Mouse (Mus musculus) neural tube, embryonic 12.5 days (tissue): Measurements from ENCODE around the gene Klb. TPM values are rescaled to one million over a fixed set of nuclear protein-coding genes. Genes with fewer than 3 reads are reported as not detected.
"Not testable (repeated sequence)": the region's sequence is repeated elsewhere in the genome, so short reads cannot be mapped to it uniquely, and the experiment has no call there.

Experiments used
- ATAC-seq: fragments of 200-750 bp; cut with Nextera tagmentation; 2 replicates; pipeline ENCODE4 v1.8.0; 2017; ENCODE audit warnings: low read depth, mild to moderate bottlenecking, moderate TSS enrichment, moderate library complexity; ENCODE audit not compliant: low FRiP score
- H3K27ac ChIP-seq: fragments of 300-500 bp; sonication (generic); 2 replicates; pipeline ENCODE4 v1.5.1; 2016
- H3K27me3 ChIP-seq: fragments of 300-500 bp; sonication (generic); replicated peaks from 2 replicates; pipeline ENCODE4 v1.6.1; 2016; ENCODE audit warnings: mild to moderate bottlenecking
- H3K36me3 ChIP-seq: fragments of 300-500 bp; sonication (generic); 2 replicates; pipeline ENCODE4 v1.6.1; 2016; ENCODE audit warnings: mild to moderate bottlenecking
- H3K4me1 ChIP-seq: fragments of 300-500 bp; sonication (generic); 2 replicates; pipeline ENCODE4 v1.6.1; 2016
- H3K4me2 ChIP-seq: fragments of 300-500 bp; sonication (generic); replicated peaks from 2 replicates; pipeline ENCODE4 v1.6.1; 2016; ENCODE audit warnings: mild to moderate bottlenecking
- H3K4me3 ChIP-seq: fragments of 300-500 bp; sonication (generic); 2 replicates; pipeline ENCODE4 v1.5.1; 2016
- H3K9ac ChIP-seq: fragments of 300-500 bp; sonication (generic); 2 replicates; pipeline ENCODE4 v1.6.1; 2016; ENCODE audit warnings: mild to moderate bottlenecking
- H3K9me3 ChIP-seq: fragments of 300-500 bp; sonication (generic); 2 replicates; pipeline ENCODE4 v1.6.1; 2016; ENCODE audit warnings: mild to moderate bottlenecking
- WGBS: fragments of 180-500 bp; shearing (Covaris S2); methylation state at CpG from one replicate; pipeline ENCODE4 v1.1.7; 2016; 5-methylcytosine and 5-hydroxymethylcytosine counted together
- polyA plus RNA-seq: library from polyadenylated mRNA; unstranded; fragments of >200 nt; fragmentation: Nextera tagmentation; extraction: Ambion mirVana; gene quantifications from 2 replicates; pipeline ENCODE4 v1.2.1, GENCODE M21; 2016

Klb gene
- polyA plus RNA-seq = 0.09 TPM in 1 of 2 replicates, not detected in the other

DNA sequence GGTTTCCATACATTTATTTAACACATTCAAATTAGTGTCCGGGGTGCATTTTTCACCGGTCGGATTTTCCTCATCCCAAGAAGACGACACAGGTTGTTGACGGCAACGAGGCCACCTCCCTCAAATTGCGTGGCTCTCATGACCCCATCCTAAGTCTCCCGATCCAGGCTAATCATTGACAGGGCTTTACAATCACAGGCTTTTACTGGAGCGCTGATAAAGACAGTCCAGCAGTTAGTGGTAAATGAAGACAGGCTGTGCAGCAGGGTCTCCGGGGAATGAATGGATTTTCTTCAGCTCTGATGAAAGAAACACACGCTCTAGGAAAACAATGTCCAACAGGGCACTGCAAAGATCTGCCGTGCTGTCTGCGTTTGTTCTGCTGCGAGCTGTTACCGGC is at the start of gene Klb:
Gene Klb (plus strand): TSS at position 147 of the 400 bp plus-strand sequence.
- Histone ChIP-seq H3K4me3 (no peak within 1 kb of the TSS), H3K9me3 (no peaks in the 10 kb centered on the region), H3K4me1 (0 out of 2 replicates have a peak, but pooled peaks cover 8% of the 10 kb centered on the region), H3K4me2 (peak within 1 kb of the TSS; percentile 50), H3K27ac (no peak within 1 kb of the TSS), H3K9ac (no peak within 1 kb of the TSS), H3K36me3 (no peaks in the 10 kb centered on the region), H3K27me3 (no peaks in the 10 kb centered on the region)
- WGBS = 14% methylated on average over 15 of the region's 15 CpGs
- ATAC-seq = no peak

- ATAC-seq, H3K4me3 ChIP-seq, H3K27me3 ChIP-seq, H3K4me1 ChIP-seq, H3K27ac ChIP-seq, H3K9me3 ChIP-seq, H3K9ac ChIP-seq, H3K4me2 ChIP-seq: not testable (repeated sequence)
- H3K36me3 ChIP-seq = peaks cover 12% of the 10 kb centered on the region; the same call in 1 of the 2 replicates
- WGBS = 89% methylated on average over 1 of the region's 1 CpGs
Observed at GRCm38 (mm10) chr5:65299623-65300022, 48.5 kb upstream of the Klb start.

GRCm38 (mm10) chr5:65300121-65300520 is 48.0 kb upstream of the Klb start:
- H3K27ac ChIP-seq = no peak overlapping the region
- H3K27me3 ChIP-seq = no peaks in the 10 kb centered on the region
- H3K9ac ChIP-seq = no peak overlapping the region
- WGBS = 96% methylated on average over 9 of the region's 9 CpGs
- ATAC-seq = no peak
- H3K9me3 ChIP-seq = no peaks in the 10 kb centered on the region
- no peaks in the 10 kb centered on the region for H3K4me1 ChIP-seq
- peaks cover 12% of the 10 kb centered on the region; the same call in 1 of the 2 replicates for H3K36me3 ChIP-seq
- H3K4me3 ChIP-seq = no peak overlapping the region
- H3K4me2 ChIP-seq = no peak overlapping the region

DNA sequence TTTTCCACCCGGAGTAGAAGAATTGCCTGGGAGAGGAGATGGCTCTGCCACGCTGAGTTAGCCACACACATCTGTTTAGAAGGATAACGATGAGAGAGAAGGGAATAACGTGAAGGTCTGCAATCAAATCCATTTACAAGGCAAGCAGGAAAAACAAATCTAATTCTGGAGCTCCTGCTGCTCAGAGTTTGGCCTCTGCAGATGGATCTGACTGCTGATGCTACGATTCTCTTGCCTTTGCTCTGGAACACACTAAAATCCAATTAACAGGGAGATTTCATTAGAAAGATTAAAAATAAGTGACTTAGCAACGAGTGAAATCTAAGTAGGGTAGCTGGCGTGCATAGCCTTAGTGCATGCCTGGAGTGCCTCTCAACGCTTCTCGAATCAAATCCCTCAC is 42.6 kb upstream of the Klb start:
- ATAC-seq = no peak
- Histone ChIP-seq H3K4me2 (no peak overlapping the region), H3K36me3 (peaks cover 21% of the 10 kb centered on the region), H3K27ac (no peak overlapping the region), H3K9ac (no peak overlapping the region), H3K27me3 (no peaks in the 10 kb centered on the region), H3K4me1 (no peaks in the 10 kb centered on the region), H3K4me3 (no peak overlapping the region), H3K9me3 (no peaks in the 10 kb centered on the region)
- WGBS = 88% methylated on average over 9 of the region's 9 CpGs

GRCm38 (mm10) chr5:65308208-65308607 is 39.9 kb upstream of the Klb start:
- WGBS = 96% methylated on average over 7 of the region's 7 CpGs
- Histone ChIP-seq H3K4me2 (no peak overlapping the region), H3K9me3 (no peaks in the 10 kb centered on the region), H3K36me3 (peaks cover 37% of the 10 kb centered on the region), H3K9ac (no peak overlapping the region), H3K27ac (no peak overlapping the region), H3K4me1 (no peaks in the 10 kb centered on the region), H3K4me3 (no peak overlapping the region), H3K27me3 (no peaks in the 10 kb centered on the region)
- no peak for ATAC-seq

- 98% methylated on average over 3 of the region's 3 CpGs for WGBS
- Histone ChIP-seq H3K9ac (no peak overlapping the region), H3K27ac (no peak overlapping the region), H3K4me3 (no peak overlapping the region), H3K36me3 (peaks cover 37% of the 10 kb centered on the region), H3K4me1 (no peaks in the 10 kb centered on the region), H3K4me2 (no peak overlapping the region), H3K9me3 (no peaks in the 10 kb centered on the region), H3K27me3 (no peaks in the 10 kb centered on the region)
- no peak for ATAC-seq
Observed at GRCm38 (mm10) chr5:65308866-65309265, 39.2 kb upstream of the Klb start.

DNA sequence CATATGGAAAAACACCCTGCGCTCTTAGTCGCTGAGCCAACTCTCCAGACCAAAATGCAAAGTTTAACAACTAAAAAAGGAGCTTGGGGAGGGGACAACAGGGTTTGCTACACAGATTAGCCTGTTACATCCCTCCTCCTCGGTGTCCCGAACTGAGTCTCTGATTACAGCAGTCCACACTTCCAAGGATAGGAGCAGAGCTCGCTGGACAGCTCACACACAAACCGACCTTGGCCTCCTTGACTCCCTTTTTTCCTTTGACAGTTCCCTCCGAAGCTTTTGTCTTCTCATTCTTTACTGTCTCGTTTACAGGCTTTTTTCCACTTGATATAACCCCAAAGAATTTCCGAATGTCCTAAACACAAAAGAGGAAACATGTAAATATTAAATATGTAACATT is 28.9 kb upstream of the Klb start:
- Histone ChIP-seq H3K27ac (no peak overlapping the region), H3K36me3 (peaks cover 33% of the 10 kb centered on the region), H3K4me3 (no peak overlapping the region), H3K4me2 (no peak overlapping the region), H3K9me3 (no peaks in the 10 kb centered on the region), H3K4me1 (no peaks in the 10 kb centered on the region), H3K27me3 (no peaks in the 10 kb centered on the region), H3K9ac (no peak overlapping the region)
- no peak for ATAC-seq
- WGBS = 91% methylated on average over 9 of the region's 9 CpGs

DNA sequence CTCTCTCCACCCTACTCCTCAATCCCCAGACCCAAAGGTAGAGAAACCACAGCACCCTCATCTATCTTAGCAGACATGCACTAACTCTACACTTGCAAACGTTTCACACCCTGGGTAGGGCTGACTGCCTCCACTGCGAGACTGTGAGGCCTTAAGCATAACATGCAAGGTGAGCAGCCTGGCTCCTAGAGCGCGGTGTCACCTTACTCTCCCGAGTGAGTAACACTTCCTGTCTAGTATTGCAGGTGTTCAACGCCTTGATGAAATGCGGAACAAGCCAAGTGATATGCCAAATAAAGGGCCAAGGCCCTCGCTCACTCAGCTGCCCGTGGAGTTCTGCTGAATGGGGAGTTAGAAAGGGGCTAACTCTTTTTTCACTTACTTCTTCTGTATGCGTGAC is 25.9 kb upstream of the Klb start:
- H3K9ac ChIP-seq = no peak overlapping the region
- H3K36me3 ChIP-seq = peaks cover 16% of the 10 kb centered on the region
- H3K4me2 ChIP-seq = no peak overlapping the region
- H3K9me3 ChIP-seq = no peaks in the 10 kb centered on the region
- no peak overlapping the region for H3K4me3 ChIP-seq
- H3K27ac ChIP-seq = no peak overlapping the region
- no peak for ATAC-seq
- 87% methylated on average over 10 of the region's 10 CpGs for WGBS
- H3K4me1 ChIP-seq = peaks cover 3% of the 10 kb centered on the region; the same call in 1 of the 2 replicates
- H3K27me3 ChIP-seq = no peaks in the 10 kb centered on the region

DNA sequence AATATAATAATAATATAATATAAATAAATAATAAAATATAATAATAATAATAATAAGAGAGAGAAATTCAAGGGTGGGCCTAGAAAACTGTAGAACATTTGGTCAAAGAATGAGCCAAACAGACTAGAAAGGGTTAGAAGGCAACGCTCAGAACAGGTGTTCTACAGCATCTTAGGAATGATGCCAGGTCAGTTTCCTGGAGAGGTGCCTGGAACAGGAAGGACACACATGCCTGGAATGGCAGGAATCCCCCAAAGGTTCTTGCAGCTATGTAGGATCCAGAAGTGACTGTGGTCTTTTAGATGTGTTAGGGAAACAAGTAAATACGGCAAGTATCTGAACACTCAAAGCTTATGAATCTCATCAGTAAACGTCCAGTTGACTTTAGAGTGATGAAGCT is 23.8 kb upstream of the Klb start:
- no peak for ATAC-seq
- Histone ChIP-seq H3K27me3 (no peaks in the 10 kb centered on the region), H3K4me2 (no peak overlapping the region), H3K9me3 (no peaks in the 10 kb centered on the region), H3K9ac (no peak overlapping the region), H3K4me1 (peaks cover 3% of the 10 kb centered on the region; the same call in 1 of the 2 replicates), H3K4me3 (no peak overlapping the region), H3K27ac (no peak overlapping the region), H3K36me3 (0 out of 2 replicates have a peak, but pooled peaks cover 3% of the 10 kb centered on the region)
- 98% methylated on average over 3 of the region's 3 CpGs for WGBS

GRCm38 (mm10) chr5:65324758-65325355 is 23.3 kb upstream of the Klb start:
- no peaks in the 10 kb centered on the region for H3K9me3 ChIP-seq
- WGBS = 97% methylated on average over 3 of the region's 3 CpGs
- no peak overlapping the region for H3K4me2 ChIP-seq
- H3K9ac ChIP-seq = no peak overlapping the region
- H3K4me3 ChIP-seq = no peak overlapping the region
- no peak for ATAC-seq
- H3K4me1 ChIP-seq = peaks cover 3% of the 10 kb centered on the region; the same call in 1 of the 2 replicates
- H3K27me3 ChIP-seq = no peaks in the 10 kb centered on the region
- 0 out of 2 replicates have a peak, but pooled peaks cover 3% of the 10 kb centered on the region for H3K36me3 ChIP-seq
- no peak overlapping the region for H3K27ac ChIP-seq

GRCm38 (mm10) chr5:65326212-65326611 is 21.9 kb upstream of the Klb start:
- Histone ChIP-seq H3K9me3 (no peaks in the 10 kb centered on the region), H3K4me1 (peaks cover 3% of the 10 kb centered on the region; the same call in 1 of the 2 replicates), H3K36me3 (0 out of 2 replicates have a peak, but pooled peaks cover 3% of the 10 kb centered on the region), H3K9ac (no peak overlapping the region), H3K4me2 (no peak overlapping the region), H3K27ac (no peak overlapping the region), H3K27me3 (no peaks in the 10 kb centered on the region), H3K4me3 (no peak overlapping the region)
- ATAC-seq = no peak
- 58% methylated on average over 5 of the region's 5 CpGs for WGBS

GRCm38 (mm10) chr5:65329971-65330370 is 18.1 kb upstream of the Klb start:
- Histone ChIP-seq H3K27ac (no peak overlapping the region), H3K9me3 (no peaks in the 10 kb centered on the region), H3K4me1 (peaks cover 5% of the 10 kb centered on the region; the same call in 1 of the 2 replicates), H3K4me2 (no peak overlapping the region), H3K9ac (no peak overlapping the region), H3K36me3 (peaks cover 5% of the 10 kb centered on the region; the same call in 1 of the 2 replicates), H3K27me3 (no peaks in the 10 kb centered on the region), H3K4me3 (no peak overlapping the region)
- ATAC-seq = no peak
- 79% methylated on average over 3 of the region's 3 CpGs for WGBS

- H3K4me3 ChIP-seq = peak overlapping the region; percentile 92
- WGBS = 15% methylated on average over 8 of the region's 8 CpGs
- peak overlapping the region; percentile 75 for H3K9ac ChIP-seq
- peaks cover 4% of the 10 kb centered on the region; the same call in 1 of the 2 replicates for H3K4me1 ChIP-seq
- ATAC-seq = no peak
- H3K9me3 ChIP-seq = no peaks in the 10 kb centered on the region
- H3K27ac ChIP-seq = no peak overlapping the region
- H3K27me3 ChIP-seq = no peaks in the 10 kb centered on the region
- H3K4me2 ChIP-seq = peak overlapping the region; percentile 83
- H3K36me3 ChIP-seq = peaks cover 5% of the 10 kb centered on the region; the same call in 1 of the 2 replicates
Observed at GRCm38 (mm10) chr5:65334788-65335187, 13.3 kb upstream of the Klb start.
